Mouse (Mus musculus) intestine, embryonic 16.5 days (tissue): ENCODE data around the gene Baiap2. TPM values are rescaled to one million over a fixed set of nuclear protein-coding genes. Genes with fewer than 3 reads are reported as not detected.

Source experiments
- ATAC-seq: fragments of 200-750 bp; cut with Nextera tagmentation; 2 replicates; pipeline ENCODE4 v1.8.0; 2017; ENCODE audit warnings: moderate TSS enrichment, moderate library complexity
- H3K27ac ChIP-seq: fragments of 300-500 bp; sonication (generic); 2 replicates; pipeline ENCODE4 v1.5.1; 2014; ENCODE audit warnings: mild to moderate bottlenecking, low read length
- H3K27me3 ChIP-seq: fragments of 300-500 bp; sonication (generic); replicated peaks from 2 replicates; pipeline ENCODE4 v1.6.1; 2014; ENCODE audit warnings: low read length, control low read depth, mixed read lengths; ENCODE audit not compliant: control insufficient read depth, insufficient read depth
- H3K36me3 ChIP-seq: fragments of 300-500 bp; sonication (generic); 2 replicates; pipeline ENCODE4 v1.6.1; 2014; ENCODE audit warnings: low read length, control low read depth; ENCODE audit not compliant: control insufficient read depth, insufficient read depth
- H3K4me1 ChIP-seq: fragments of 300-500 bp; sonication (generic); 2 replicates; pipeline ENCODE4 v1.6.1; 2014; ENCODE audit warnings: low read length, control low read depth, mixed read lengths; ENCODE audit not compliant: control insufficient read depth, insufficient read depth
- H3K4me2 ChIP-seq: fragments of 300-500 bp; sonication (generic); 2 replicates; pipeline ENCODE4 v1.6.1; 2014; ENCODE audit warnings: low read depth, low read length, control low read depth
- H3K4me3 ChIP-seq: fragments of 300-500 bp; sonication (generic); 2 replicates; pipeline ENCODE4 v1.5.1; 2014; ENCODE audit warnings: mild to moderate bottlenecking, low read length
- H3K9ac ChIP-seq: fragments of 300-500 bp; sonication (generic); 2 replicates; pipeline ENCODE4 v1.6.1; 2014; ENCODE audit warnings: low read depth, low read length
- H3K9me3 ChIP-seq: fragments of 300-500 bp; sonication (generic); 2 replicates; pipeline ENCODE4 v1.6.1; 2016; ENCODE audit warnings: low read length, control low read depth; ENCODE audit not compliant: control insufficient read depth
- WGBS: fragments of 180-500 bp; shearing (Covaris S2); extraction: QIAGEN DNeasy Blood & Tissue Kit; methylation state at CpG from one replicate; pipeline ENCODE4 v1.1.7; 2014; 5-methylcytosine and 5-hydroxymethylcytosine counted together
- polyA plus RNA-seq: library from polyadenylated mRNA; unstranded; fragments of >200 nt; fragmentation: Nextera tagmentation; extraction: Ambion mirVana; gene quantifications from 2 replicates; pipeline ENCODE4 v1.2.1, GENCODE M21; 2015

Gene Baiap2
- polyA plus RNA-seq, 1 experiment from 2014 or later = 11.8 TPM

- Histone ChIP-seq H3K27me3 (no peaks in the 10 kb centered on the region), H3K9ac (0 out of 2 replicates have a peak overlapping the region, but pooled peaks have one; percentile 38), H3K27ac (peak overlapping the region; percentile 49), H3K4me3 (no peak overlapping the region), H3K4me2 (no peak overlapping the region; the same call in 1 of the 2 replicates), H3K36me3 (no peaks in the 10 kb centered on the region), H3K9me3 (no peaks in the 10 kb centered on the region), H3K4me1 (peaks cover 24% of the 10 kb centered on the region)
- peak; percentile 52 for ATAC-seq
- 46% methylated on average over 10 of the region's 10 CpGs for WGBS
Observed at GRCm38 (mm10) chr11:119990658-119991337, 48.2 kb downstream of the Baiap2 start.

DNA sequence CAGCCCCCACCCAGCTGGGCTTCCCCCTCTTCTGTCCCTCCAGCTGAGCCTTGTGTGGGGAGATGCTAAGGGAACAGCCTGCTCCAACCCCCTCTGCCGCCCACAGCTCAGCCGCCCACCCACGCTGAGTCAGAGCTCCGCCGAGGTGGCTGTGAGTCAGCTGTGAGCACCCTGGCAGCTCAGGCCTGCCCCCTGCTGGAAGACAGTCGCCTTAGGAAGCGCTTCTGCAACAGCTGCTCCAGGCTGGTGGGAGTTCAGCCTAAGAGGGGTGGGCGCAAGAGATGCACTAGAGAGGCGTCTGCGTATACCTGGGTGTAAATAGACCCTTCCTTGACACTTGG lies 48.7 kb downstream of the Baiap2 start:
- Histone ChIP-seq H3K4me2 (no peak overlapping the region; the same call in 1 of the 2 replicates), H3K9me3 (no peaks in the 10 kb centered on the region), H3K4me3 (no peak overlapping the region), H3K27ac (peak overlapping the region; percentile 49), H3K27me3 (no peaks in the 10 kb centered on the region), H3K36me3 (no peaks in the 10 kb centered on the region), H3K4me1 (peaks cover 24% of the 10 kb centered on the region), H3K9ac (0 out of 2 replicates have a peak overlapping the region, but pooled peaks have one; percentile 38)
- WGBS = 7% methylated on average over 10 of the region's 10 CpGs
- peak; percentile 78 for ATAC-seq

DNA sequence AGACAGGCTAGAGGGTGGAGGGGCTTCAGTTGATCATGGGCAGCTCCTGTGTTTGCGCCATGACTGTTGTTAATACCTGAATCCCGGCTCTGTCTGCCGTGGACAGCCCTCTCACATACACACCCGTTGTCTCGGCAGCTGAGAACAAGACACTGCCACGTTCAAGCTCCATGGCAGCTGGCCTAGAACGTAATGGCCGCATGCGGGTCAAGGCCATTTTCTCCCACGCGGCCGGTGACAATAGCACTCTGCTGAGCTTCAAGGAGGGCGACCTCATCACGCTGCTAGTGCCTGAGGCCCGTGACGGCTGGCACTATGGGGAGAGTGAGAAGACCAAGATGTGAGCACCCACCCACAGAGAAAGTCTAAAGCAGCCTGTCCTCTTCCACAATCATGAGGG lies 54.8 kb downstream of the Baiap2 start:
- Histone ChIP-seq H3K27me3 (no peaks in the 10 kb centered on the region), H3K4me2 (no peak overlapping the region), H3K9ac (no peak overlapping the region), H3K4me1 (no peaks in the 10 kb centered on the region), H3K27ac (no peak overlapping the region), H3K9me3 (no peaks in the 10 kb centered on the region), H3K36me3 (no peaks in the 10 kb centered on the region), H3K4me3 (no peak overlapping the region)
- no peak for ATAC-seq
- WGBS = 85% methylated on average over 16 of the region's 16 CpGs

DNA sequence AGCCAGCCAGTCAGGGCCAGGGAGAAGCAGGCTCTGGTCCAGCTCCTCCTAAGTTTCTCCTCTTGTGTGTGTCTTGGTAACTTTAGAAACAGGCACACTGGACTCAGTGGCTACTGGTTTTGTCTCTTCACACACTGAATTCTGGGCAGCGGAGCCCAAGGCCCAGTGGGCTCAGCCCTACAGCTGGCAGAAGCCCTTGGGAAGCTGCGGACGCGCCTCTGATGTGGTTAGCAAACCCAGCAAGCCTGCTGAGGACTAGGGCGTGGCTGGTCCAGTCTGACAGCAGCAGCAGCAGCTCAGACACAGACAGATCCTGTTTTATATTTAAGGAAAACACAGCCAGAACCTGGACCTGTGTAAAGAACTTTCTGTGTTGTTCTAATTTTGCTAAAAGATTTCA lies 59.5 kb downstream of the Baiap2 start:
- WGBS = 81% methylated on average over 5 of the region's 5 CpGs
- no peaks in the 10 kb centered on the region for H3K4me1 ChIP-seq
- no peak overlapping the region for H3K4me3 ChIP-seq

DNA sequence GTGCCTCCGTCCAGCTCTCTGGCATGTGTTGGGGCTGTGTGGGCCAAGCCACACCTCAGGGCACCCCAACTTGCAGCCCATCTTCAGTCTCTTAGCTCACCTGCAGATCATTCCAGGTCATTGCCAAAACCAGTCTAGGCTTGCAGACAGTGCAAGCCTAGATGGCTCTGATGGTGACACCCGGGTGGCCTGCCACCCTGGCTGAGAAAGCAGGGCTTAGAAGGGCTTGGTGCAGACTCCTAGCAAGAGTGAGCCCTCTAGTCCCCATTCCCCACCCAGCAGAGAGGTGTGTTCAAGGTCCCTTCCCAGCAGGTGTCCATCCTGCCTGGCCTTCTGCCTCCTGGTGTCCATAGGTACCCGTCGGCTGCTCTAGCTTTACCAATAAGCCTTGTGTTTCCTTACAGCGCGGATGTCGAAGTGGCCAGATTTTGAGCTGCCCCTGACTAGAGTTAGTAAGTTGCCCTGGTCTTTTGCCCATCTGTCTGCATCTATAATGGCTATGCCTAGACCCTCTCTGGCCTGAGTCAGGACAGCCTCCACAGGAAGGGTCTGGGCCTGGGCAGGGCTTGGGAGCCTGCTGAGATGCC lies 60.2 kb downstream of the Baiap2 start:
- H3K4me3 ChIP-seq = no peak overlapping the region
- no peaks in the 10 kb centered on the region for H3K9me3 ChIP-seq
- no peak overlapping the region for H3K4me2 ChIP-seq
- H3K27me3 ChIP-seq = no peaks in the 10 kb centered on the region
- WGBS = 91% methylated on average over 7 of the region's 7 CpGs
- no peaks in the 10 kb centered on the region for H3K36me3 ChIP-seq
- no peak overlapping the region for H3K27ac ChIP-seq
- no peak overlapping the region for H3K9ac ChIP-seq
- no peaks in the 10 kb centered on the region for H3K4me1 ChIP-seq
- ATAC-seq = no peak

More for the DNA sequence above, 59.5 kb downstream of the Baiap2 start:
- H3K4me2 ChIP-seq = no peak overlapping the region
- no peaks in the 10 kb centered on the region for H3K9me3 ChIP-seq
- no peak overlapping the region for H3K27ac ChIP-seq
- ATAC-seq = no peak
- no peaks in the 10 kb centered on the region for H3K36me3 ChIP-seq
- H3K9ac ChIP-seq = no peak overlapping the region
- no peaks in the 10 kb centered on the region for H3K27me3 ChIP-seq

DNA sequence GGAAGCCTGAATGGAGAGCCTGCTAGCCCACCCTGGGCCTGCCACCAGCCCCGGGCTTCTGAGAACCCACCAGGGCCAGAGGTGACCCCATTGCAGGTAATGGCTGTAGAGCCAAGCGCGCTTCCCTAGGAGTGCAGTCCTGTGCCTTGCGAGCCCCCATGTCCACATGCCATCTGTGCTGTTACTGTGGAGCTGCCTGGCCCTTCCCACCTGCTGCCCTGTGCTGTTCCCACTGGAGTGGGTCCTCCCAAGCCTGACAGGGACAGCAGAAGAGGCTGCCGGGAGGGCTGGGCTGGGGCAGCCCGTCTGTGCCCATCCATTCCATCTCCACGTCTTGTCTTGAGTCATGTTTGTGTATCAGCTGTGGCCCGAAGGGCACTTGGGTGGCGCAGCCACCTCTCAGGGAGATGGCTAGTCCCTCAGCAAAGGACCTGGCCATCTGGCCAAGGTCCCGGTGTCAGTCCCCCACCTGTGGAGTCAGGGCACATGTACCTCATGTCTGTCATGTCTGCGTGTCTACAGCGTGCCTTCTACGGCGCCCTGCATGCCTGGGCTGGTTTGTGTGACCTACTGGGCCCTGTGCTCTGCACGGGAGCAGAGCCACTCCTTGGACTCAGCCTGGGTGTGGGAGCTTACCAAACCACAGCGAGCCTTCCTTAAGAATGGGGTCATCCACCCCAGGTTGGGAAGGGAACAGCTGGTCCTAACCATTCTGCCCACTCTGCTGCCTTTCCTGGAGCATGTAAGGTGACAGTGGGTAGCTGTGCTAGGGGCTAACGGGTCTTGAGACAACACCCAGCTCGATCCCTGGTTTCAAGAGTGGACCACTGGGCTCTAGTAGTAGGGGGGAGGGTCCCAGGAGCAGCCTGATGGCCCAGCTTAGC lies 63.1 kb downstream of the Baiap2 start:
- Histone ChIP-seq H3K27ac (no peak overlapping the region), H3K9ac (no peak overlapping the region; the same call in 1 of the 2 replicates), H3K4me2 (no peak overlapping the region), H3K27me3 (no peaks in the 10 kb centered on the region), H3K4me1 (no peaks in the 10 kb centered on the region), H3K4me3 (no peak overlapping the region), H3K36me3 (no peaks in the 10 kb centered on the region), H3K9me3 (no peaks in the 10 kb centered on the region)
- WGBS = 88% methylated on average over 18 of the region's 18 CpGs
- ATAC-seq = no peak

DNA sequence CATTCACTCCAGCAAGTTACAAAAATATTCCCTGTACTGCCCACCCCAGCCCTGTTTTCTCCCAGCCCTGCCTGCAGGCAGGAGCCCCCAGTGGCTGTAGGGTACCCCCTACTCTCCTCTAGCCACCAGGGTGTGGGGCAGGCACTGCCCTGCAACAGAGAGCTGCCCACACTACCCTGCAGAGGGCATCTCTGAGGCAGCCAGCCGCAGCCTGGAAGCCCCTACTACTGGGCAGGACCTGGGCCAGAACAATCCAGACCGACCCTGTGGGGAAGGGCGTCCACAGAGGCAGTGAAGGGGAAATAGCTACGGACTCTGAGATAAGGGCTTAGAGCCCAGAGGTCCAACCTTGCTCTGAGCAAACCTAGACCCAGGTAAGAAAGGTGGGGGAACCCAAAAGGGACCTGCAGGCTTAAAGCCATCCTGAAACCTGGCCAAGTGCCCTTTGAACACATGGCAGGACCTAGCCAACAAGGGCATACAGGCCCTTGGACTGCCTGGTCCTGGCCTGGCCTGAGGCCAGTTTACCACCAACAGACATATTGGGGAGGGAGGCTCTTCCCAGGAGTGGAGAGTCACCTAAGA lies 65.0 kb downstream of the Baiap2 start:
- no peak for ATAC-seq
- H3K4me3 ChIP-seq = no peak overlapping the region
- no peak overlapping the region for H3K9ac ChIP-seq
- 67% methylated on average over 4 of the region's 4 CpGs for WGBS
- no peak overlapping the region for H3K4me2 ChIP-seq
- H3K27me3 ChIP-seq = no peaks in the 10 kb centered on the region
- 0 out of 2 replicates have a peak, but pooled peaks cover 2% of the 10 kb centered on the region for H3K4me1 ChIP-seq
- no peak overlapping the region for H3K27ac ChIP-seq
- no peaks in the 10 kb centered on the region for H3K36me3 ChIP-seq
- H3K9me3 ChIP-seq = no peaks in the 10 kb centered on the region

- Histone ChIP-seq H3K9ac (no peak overlapping the region), H3K4me1 (peaks cover 5% of the 10 kb centered on the region), H3K4me3 (no peak overlapping the region), H3K36me3 (no peaks in the 10 kb centered on the region), H3K27me3 (no peaks in the 10 kb centered on the region), H3K4me2 (no peak overlapping the region), H3K27ac (no peak overlapping the region), H3K9me3 (no peaks in the 10 kb centered on the region)
- ATAC-seq = no peak
- 92% methylated on average over 1 of the region's 1 CpGs for WGBS
Observed at GRCm38 (mm10) chr11:120008501-120008900, 65.9 kb downstream of the Baiap2 start.

GRCm38 (mm10) chr11:120008956-120009355 lies 66.4 kb downstream of the Baiap2 start:
- Histone ChIP-seq H3K27me3 (no peaks in the 10 kb centered on the region), H3K36me3 (no peaks in the 10 kb centered on the region), H3K9me3 (no peaks in the 10 kb centered on the region), H3K9ac (no peak overlapping the region), H3K27ac (no peak overlapping the region), H3K4me1 (peaks cover 7% of the 10 kb centered on the region), H3K4me3 (no peak overlapping the region), H3K4me2 (no peak overlapping the region)
- ATAC-seq = no peak
- WGBS = 90% methylated on average over 8 of the region's 8 CpGs
